Mouse (Mus musculus) spleen, postnatal 10 days (tissue): Measurements from ENCODE around the gene Coro2b.
"Not testable (repeated sequence)": the region's sequence is repeated elsewhere in the genome, so short reads cannot be mapped to it uniquely, and the experiment has no call there.

Experiments
- DNase-seq, 2 experiments: peaks; one replicate each; pipeline ENCODE4 v3.0.0; 2021 to 2022; ENCODE audit warnings: low spot score in 2 of 2

Coro2b gene

GRCm38 (mm10) chr9:62471541-62472189 is 65.2 kb downstream of the Coro2b start:
- DNase-seq: no peak

DNA sequence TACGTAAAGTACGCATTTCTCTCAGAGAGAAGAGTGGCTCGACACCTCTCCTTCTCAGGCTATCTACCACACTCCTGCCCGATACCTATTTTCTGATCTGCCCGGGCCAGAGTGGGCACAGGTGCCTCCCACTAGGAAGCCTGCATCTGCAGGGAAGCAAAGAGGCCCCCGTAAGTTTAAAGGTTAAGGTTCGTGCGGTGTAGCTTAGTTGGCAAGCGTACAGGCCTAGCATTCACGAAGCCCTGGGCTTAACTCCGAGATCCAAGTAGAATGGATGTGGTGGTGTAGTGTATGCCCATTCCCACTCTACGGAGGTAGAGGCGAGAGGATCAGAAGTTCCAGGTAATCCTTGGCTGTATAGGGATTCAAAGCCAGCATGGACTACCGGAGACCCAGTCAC is 65.8 kb downstream of the Coro2b start:
- no peak for DNase-seq

GRCm38 (mm10) chr9:62470398-62470797 is 66.4 kb downstream of the Coro2b start:
- peak; percentile 55 to 75 for DNase-seq

DNA sequence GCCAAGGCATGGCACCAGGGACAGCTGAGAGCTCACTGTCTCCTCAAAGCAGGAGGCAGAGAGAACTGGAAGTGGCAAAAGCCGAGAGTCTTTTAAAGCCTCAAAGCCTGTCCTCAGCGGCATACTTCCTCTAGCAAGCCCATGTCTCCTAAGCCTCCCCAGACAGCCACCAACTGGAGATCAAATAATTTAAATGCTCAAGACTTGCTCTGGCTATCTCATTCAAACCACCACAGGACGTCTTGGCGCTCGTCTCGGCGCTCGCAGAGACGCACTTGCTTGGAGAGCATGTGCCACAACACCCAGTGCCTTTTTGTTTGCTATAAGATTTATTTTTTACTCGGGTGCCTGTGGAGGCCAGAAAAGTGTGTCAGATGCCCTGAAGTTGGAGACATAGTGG is 67.1 kb downstream of the Coro2b start:
- DNase-seq: no peak

DNA sequence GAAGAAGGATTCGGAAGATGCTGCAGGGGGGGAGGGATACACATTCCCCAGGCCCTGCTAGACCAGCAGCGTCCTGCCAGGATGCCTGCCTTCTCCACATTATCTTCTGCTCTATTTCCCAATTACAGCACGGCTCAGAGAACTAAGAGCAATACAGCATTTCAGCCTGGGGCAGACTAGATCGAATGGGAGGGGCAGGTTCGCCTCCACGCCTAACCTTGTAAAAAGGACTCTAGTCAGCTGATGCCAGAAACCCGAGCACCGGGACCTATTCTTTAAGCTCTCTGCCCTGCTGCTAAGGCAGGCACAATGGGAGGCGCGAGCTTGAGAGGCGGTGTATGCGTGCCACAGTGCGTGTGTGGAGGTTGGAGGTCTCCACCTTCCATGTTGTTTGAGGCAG is 67.7 kb downstream of the Coro2b start:
- DNase-seq: no peak

GRCm38 (mm10) chr9:62467413-62467784 is 69.4 kb downstream of the Coro2b start:
- no peak for DNase-seq

- peak in 1 of 2 experiments; percentile 10 for DNase-seq
These were observed 70.0 kb downstream of the Coro2b start for GRCm38 (mm10) chr9:62466742-62467412.

DNA sequence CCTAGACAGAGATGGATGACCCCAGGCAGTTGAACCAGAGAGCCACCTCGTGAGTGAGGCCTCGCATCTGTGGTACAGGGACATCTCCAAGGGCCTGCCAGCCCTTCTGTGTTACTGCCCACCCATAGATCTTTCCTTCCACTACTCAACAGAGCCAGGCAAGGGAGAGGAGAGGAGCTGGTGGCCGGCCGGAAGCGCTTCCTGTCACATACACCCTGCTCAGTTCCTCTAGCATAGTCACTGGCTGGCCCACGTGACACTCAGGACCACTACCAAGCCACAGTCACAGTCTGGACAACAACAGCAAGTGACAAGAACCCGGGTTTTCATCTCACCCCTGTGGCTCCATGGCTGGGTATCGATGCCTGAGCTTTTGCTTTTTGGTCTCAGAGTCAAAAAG is 70.8 kb downstream of the Coro2b start:
- DNase-seq: no peak

GRCm38 (mm10) chr9:62464727-62465126 is 72.1 kb downstream of the Coro2b start:
- DNase-seq: no peak

DNA sequence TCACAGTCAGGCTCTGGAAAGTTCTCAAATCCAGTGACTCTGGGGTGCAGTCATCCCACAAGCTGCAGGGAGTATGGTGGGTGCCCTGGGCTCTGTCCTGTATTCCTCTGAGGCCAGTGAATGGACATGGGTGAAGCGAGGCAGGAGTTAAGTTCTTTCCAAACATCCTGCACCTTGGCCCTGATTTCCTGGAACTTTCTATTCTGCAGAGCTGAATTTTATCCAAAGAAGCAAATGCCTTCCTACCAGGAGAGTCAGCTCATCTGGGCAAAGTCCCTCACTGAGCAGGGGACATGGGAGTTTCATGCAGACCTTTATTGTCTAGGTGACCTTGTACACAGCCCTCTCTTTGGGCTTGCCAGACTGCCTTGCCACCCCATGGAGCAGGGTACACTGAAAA is 75.1 kb downstream of the Coro2b start:
- no peak for DNase-seq

DNA sequence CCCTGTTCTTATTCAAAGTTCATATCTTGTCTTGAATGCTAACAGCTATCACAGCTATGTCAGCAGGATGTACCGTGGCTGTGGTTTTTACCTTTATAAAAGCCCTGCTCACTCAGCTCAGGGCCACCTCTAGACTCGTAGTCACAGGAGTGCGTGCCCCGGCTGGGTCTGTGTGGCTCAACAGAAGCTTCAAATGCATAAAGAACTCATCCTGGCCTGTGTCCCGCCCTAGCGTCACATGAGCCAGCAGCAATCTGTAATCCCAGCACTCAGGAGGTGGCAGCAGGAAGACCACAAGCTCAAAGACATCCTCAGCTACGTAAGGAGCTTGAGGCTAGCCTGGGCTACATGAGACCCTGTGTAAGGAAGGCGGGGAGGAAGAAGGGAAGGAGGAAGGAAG is 75.7 kb downstream of the Coro2b start:
- DNase-seq: no peak

DNA sequence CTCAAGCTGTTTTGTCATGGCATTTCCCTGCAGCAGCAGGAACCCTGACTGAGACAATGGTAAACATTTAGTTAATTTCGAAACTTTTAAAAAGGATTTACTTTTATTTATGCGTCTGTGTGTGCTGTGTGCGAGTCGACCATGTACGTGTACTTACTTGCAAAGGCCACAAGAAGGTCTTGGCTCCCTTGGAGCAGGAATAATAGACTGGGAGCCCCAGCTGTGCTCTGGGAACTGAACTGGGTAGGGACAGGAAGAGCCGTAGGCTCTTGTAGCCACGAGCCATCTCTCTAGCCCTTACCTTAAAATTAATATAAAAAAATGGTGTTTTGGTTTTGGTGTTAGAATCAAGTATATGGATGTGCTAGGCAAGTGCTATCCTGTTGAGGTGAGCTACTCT is 76.8 kb downstream of the Coro2b start:
- DNase-seq: no peak

DNA sequence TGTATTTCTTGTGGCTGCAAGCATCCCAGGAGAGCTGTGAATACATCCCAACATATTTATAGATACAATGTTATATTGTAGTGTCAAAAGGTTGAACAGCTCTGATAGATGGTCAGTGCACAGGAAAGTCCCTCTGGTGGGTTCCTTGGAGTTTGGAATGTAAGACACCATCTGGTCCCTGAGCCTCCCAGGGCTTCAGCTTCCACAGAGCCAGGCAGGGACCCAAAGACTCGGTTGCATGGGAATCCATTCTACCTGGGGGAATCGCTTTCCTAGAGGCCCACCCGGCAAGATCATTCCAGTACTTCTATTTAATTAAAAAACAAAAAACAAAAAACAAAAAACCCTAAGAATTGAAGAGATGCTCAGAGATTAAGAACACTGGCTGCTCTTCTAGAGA is 78.4 kb downstream of the Coro2b start:
- no peak for DNase-seq

DNA sequence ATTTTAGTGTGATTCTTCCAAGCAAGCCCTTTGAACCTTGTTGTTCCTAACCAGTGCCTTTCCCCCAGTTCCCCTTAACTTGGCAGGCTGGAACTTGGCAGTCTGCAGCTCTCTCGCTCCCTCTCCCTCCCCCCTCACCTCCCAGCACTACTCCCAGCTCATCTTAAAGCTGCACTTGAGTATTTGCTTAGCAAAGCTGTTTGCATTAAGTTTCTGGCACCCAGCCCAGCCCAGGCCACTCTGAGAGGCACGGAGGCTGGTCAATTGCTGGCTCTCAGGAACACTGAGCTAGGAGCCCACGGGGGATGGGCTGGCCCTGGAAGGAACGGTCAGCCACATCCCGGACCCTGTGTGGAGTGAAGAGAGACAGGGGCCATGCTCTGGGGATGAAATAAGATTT is 80.8 kb downstream of the Coro2b start:
- peak in 1 of 2 experiments; percentile 32 for DNase-seq

DNA sequence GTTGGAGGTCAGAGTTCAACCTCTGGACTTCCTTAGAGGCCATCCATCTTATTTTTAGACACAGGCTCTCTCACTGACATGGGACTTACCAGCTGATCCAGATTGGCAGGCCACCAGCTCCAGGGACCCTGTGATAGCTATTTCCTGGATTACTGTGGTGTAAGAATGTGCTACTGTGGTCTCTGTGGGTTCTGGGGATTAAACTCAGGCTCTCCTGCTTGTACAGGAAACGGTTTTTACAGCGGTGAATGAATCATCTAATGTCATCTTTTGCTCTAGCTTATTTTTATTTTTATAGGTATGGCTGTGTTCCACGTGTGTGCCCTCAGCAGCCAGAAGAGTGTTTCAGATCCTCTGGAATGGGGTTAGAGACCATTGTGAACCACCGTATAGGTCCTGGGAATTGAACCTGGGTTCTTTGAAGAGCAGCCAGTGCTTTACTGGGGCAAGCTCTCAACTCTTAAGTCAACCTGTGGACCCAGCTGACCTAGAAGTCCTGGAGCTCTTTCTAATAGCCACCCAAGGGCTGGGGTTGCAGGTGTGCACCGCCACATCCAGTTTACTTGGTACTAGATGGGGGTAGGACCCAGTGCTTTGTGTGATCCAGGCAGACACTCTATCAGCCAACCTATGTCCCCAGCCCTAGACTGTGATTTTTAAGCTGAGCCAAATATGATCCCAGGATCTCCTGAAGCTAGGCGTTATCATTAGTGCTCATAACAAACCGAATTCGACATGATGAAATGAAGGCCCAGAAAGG is 81.5 kb downstream of the Coro2b start:
- no peak for DNase-seq

DNA sequence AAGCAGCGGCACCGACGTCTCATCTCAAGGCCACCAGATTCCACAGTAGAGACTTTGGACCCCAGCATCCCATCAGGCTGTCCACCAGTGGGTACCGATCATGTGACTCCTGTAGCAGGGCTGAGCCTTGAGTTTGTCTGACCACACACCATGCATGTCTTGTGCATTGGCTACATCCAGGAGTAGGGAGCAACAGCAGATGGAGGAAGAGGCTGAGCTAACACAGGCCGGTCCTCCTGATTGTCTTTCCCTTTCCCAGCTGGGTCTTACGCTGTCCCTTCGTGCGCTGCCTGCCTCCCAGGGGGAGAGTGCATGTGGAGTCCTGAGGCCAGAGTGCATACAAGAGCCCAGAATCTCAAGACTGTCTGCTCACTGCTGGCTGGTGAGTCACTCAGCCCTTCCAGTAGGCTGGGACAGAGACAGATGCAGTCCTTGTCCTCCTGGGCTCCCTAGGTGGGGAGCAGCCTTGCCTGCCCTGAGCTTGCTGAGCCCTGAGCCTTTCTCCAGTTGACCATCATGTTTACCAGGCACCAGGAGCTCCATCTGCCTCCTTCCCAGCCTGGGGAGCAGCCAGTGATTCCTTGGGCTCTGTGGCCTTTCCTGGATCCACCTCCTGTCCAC is 84.4 kb downstream of the Coro2b start:
- DNase-seq: no peak

- no peak for DNase-seq
These were observed 85.1 kb downstream of the Coro2b start for GRCm38 (mm10) chr9:62451585-62452372.

GRCm38 (mm10) chr9:62450862-62451261 is 86.0 kb downstream of the Coro2b start:
- no peak for DNase-seq

DNA sequence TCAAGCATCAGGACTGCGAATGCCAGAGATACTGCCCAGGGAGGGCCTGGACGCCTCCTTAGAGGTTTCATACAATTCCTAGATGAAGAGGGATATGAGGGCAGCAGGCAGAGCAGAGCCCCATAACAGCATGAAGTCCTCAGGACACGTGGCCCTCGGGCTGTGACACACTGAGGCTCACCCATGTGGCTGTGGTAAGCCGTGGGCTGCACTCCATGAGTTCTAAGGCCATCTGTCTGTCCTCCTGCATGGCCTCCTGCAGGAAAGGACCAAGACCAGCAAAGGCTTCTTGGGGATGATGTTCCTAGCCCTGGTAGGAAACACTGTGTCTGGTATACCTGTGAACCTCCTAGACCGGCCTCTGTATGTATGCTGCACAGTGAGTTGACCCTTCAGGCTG is 86.5 kb downstream of the Coro2b start:
- DNase-seq: no peak

DNA sequence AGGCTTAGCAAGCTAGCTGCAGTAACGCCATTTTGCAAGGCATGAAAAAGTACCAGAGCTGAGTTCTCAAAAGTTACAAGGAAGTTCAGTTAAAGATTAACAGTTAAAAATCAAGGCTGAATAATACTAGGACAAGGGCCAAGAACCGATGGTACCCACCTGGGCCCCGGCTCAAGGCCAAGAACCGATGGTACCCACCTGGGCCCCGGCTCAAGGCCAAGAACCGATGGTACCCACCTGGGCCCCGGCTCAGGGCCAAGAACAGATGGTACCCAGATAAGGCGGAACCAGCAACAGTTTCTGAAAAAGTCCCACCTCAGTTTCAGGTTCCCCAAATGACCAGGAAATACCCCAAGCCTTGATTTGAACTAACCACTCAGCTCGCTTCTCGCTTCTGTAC is 89.5 kb downstream of the Coro2b start:
- DNase-seq: not testable (repeated sequence)

GRCm38 (mm10) chr9:62438755-62439101 is 98.1 kb downstream of the Coro2b start:
- DNase-seq: no peak
